Mouse (Mus musculus) heart, postnatal 0 days (tissue): Measurements from ENCODE around the gene Sult5a1. TPM values are rescaled to one million over a fixed set of nuclear protein-coding genes. Genes with fewer than 3 reads are reported as not detected.
A peak's percentile ranks its signal among the peaks of the same experiment; 100 is the strongest.
"Not testable (repeated sequence)": the region's sequence is repeated elsewhere in the genome, so short reads cannot be mapped to it uniquely, and the experiment has no call there.

Experiments used
- ATAC-seq: fragments of 200-750 bp; cut with Nextera tagmentation; 2 replicates; pipeline ENCODE4 v1.8.0; 2017; ENCODE audit warnings: low read depth, moderate number of reproducible peaks, moderate library complexity; ENCODE audit not compliant: insufficient read depth
- DNase-seq: peaks from one replicate; pipeline ENCODE4 v3.0.0-alpha.2; 2016; ENCODE audit warnings: low spot score
- H3K27ac ChIP-seq: fragments of 300-500 bp; sonication (generic); 2 replicates; pipeline ENCODE4 v1.5.1; 2014; ENCODE audit warnings: low read depth, mild to moderate bottlenecking
- H3K27me3 ChIP-seq: fragments of 300-500 bp; sonication (generic); 2 replicates; pipeline ENCODE4 v1.6.1; 2014; ENCODE audit warnings: low read length, mixed read lengths; ENCODE audit not compliant: control insufficient read depth, insufficient read depth
- H3K36me3 ChIP-seq: fragments of 300-500 bp; sonication (generic); replicated peaks from 2 replicates; pipeline ENCODE4 v1.6.1; 2014; ENCODE audit warnings: low read length, mixed read lengths; ENCODE audit not compliant: control insufficient read depth, insufficient read depth
- H3K4me1 ChIP-seq: fragments of 300-500 bp; sonication (generic); 2 replicates; pipeline ENCODE4 v1.6.1; 2014; ENCODE audit warnings: antibody characterized with exemption; ENCODE audit not compliant: control insufficient read depth, insufficient read depth
- H3K4me2 ChIP-seq: fragments of 300-500 bp; sonication (generic); 2 replicates; pipeline ENCODE4 v1.6.1; 2014; ENCODE audit warnings: low read depth, mild to moderate bottlenecking, low read length, moderate library complexity
- H3K4me3 ChIP-seq: fragments of 300-500 bp; sonication (generic); 2 replicates; pipeline ENCODE4 v1.5.1; 2014; ENCODE audit warnings: low read depth, low read length
- H3K9ac ChIP-seq: fragments of 300-500 bp; sonication (generic); replicated peaks from 2 replicates; pipeline ENCODE4 v1.6.1; 2014; ENCODE audit warnings: low read depth, low read length, mixed read lengths
- H3K9me3 ChIP-seq: fragments of 300-500 bp; sonication (generic); replicated peaks from 2 replicates; pipeline ENCODE4 v1.6.1; 2016; ENCODE audit warnings: low read length; ENCODE audit not compliant: control insufficient read depth
- CTCF ChIP-seq: IDR thresholded peaks from 2 replicates; pipeline ENCODE4 v1.5.1; 2016; ENCODE audit warnings: antibody characterized with exemption, control low read depth, low read depth
- EP300 ChIP-seq: IDR thresholded peaks from 2 replicates; pipeline ENCODE4 v1.6.1; 2016; ENCODE audit warnings: antibody characterized with exemption, low read depth
- WGBS: fragments of 180-500 bp; shearing (Covaris S2); extraction: QIAGEN DNeasy Blood & Tissue Kit; methylation state at CpG from one replicate; pipeline ENCODE4 v1.1.7; 2014; 5-methylcytosine and 5-hydroxymethylcytosine counted together
- polyA plus RNA-seq: library from polyadenylated mRNA; unstranded; fragments of >200 nt; fragmentation: Nextera tagmentation; extraction: Ambion mirVana; gene quantifications from 2 replicates; pipeline ENCODE4 v1.2.1, GENCODE M21; 2015
- total RNA-seq: library from RNA; depleted of rRNA; stranded (reverse); fragments of >200 nt; gene quantifications from 2 replicates; pipeline ENCODE4 v1.2.3, GENCODE M21; 2014; ENCODE audit warnings: low replicate concordance; rRNA removed

The Sult5a1 gene
- total RNA-seq (1.4 and 3.4 TPM in 2 replicates), polyA plus RNA-seq (1.6 and 2.0 TPM in 2 replicates)

DNA sequence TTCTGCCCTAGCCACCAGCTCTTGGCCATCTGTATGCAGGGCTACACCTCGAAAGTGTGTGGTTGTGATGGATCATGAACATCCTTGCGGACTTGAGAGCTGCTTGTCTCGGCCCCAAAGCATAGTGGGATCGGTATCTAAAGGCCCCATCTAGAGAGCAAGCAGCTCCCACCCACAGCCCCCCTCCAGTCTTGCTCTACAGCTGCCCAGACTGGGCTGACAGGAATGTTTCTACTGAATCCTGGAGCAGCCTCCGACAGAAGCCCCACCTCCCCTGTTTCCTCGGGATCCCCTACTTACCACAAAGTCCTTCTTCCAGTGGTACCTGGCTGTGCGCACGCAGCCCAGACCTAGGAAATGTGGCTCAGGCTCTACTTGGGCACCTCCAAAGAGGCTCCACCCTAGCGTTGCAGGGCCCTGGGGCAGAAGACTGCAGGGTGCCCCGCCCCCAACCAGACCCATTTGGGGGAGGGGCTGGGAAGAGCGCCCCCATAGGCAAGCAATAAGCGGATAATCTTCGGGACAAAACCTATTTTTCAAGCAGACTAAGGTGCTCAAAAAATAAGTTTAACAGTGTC, at the start of gene Sult5a1:
Sult5a1 (minus strand) TSS at position 428 of the 578 bp plus-strand sequence.
- no peaks in the 10 kb centered on the region for H3K9me3 ChIP-seq
- no peak within 1 kb of the TSS for H3K27ac ChIP-seq
- 40% methylated on average over 13 of the region's 13 CpGs for WGBS
- ATAC-seq (no peak), DNase-seq (no peak)
- peak within 1 kb of the TSS; percentile 40 for H3K4me2 ChIP-seq
- no peaks in the 10 kb centered on the region for H3K36me3 ChIP-seq
- peaks cover 23% of the 10 kb centered on the region for H3K4me1 ChIP-seq
- H3K4me3 ChIP-seq, result no peak within 1 kb of the TSS
- TF ChIP-seq CTCF (no peak), EP300 (no peak)
- H3K27me3 ChIP-seq, result no peaks in the 10 kb centered on the region
- H3K9ac ChIP-seq, result no peak within 1 kb of the TSS

DNA sequence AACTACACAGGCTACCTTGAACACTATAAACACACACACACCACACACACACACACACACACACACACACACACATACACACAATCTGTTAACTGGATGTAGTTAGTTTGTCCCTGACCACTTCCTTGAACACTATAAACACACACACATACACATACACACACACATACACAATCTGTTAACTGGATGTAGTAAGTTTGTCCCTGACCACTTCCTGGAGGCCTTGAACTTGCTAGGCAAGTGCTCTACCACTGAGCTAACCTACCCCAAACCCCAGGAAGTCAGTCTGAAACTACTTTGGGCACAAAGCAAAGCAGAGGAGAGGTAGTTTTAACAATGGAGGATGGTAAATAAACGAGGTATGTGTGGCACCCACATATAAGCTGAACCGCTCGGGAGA, 45.5 kb upstream of the Sult5a1 start:
- DNase-seq, result no peak
- H3K27ac ChIP-seq, result no peak overlapping the region
- 85% methylated on average over 3 of the region's 3 CpGs for WGBS
- no peak for ATAC-seq
- no peak for TF ChIP-seq EP300
- no peak for TF ChIP-seq CTCF
- peaks cover 29% of the 10 kb centered on the region for H3K36me3 ChIP-seq
- no peaks in the 10 kb centered on the region for H3K9me3 ChIP-seq
- no peak overlapping the region for H3K4me2 ChIP-seq
- H3K4me1 ChIP-seq, result no peaks in the 10 kb centered on the region
- 0 out of 2 replicates have a peak, but pooled peaks cover 4% of the 10 kb centered on the region for H3K27me3 ChIP-seq
- H3K9ac ChIP-seq, result no peak overlapping the region
- no peak overlapping the region for H3K4me3 ChIP-seq

DNA sequence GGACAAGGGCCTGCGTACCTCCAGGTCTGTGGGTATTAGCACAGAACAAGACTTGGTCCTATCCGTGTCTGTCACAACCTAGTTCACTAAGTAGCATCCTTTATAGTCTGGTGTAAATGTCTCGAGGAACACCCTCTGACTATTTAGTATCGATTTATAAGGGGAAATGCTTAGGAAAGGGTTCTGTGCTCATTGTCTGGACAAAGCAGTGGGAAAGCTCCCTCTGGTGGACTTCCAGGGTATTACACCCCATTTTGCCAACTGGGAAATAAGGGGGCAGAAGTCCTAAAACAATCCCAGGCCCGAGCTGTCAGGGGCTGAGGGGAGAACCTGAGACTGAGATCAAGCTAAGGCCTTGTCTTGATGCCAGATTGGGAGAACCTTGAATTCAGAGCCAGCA, 44.2 kb upstream of the Sult5a1 start:
- no peaks in the 10 kb centered on the region for H3K4me1 ChIP-seq
- H3K4me2 ChIP-seq, result no peak overlapping the region
- H3K27ac ChIP-seq, result no peak overlapping the region
- H3K9ac ChIP-seq, result no peak overlapping the region
- whole genome bisulfite sequencing, result 25% methylated on average over 5 of the region's 5 CpGs
- H3K4me3 ChIP-seq, result no peak overlapping the region
- TF ChIP-seq CTCF (peak; percentile 91), EP300 (no peak)
- no peak for ATAC-seq
- 0 out of 2 replicates have a peak, but pooled peaks cover 4% of the 10 kb centered on the region for H3K27me3 ChIP-seq
- H3K36me3 ChIP-seq, result peaks cover 16% of the 10 kb centered on the region
- no peaks in the 10 kb centered on the region for H3K9me3 ChIP-seq
- peak; percentile 45 for DNase-seq

DNA sequence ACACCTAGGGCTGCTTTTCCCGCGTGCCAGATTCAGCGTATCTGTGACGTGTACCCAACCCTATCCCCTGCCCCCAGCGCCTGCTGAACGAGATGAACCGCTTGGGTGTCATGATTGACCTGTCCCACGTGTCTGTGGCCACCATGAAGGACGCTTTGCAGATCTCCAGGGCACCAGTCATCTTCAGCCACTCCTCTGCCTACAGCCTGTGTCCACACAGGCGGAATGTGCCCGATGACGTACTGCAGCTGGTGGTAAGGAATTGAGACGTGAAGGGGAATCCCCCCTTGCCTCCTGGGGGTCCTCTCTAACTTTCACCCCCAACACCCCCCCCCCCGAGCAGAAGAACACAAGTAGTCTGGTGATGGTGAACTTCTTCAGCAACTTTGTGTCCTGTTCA, 41.7 kb upstream of the Sult5a1 start:
- Histone ChIP-seq H3K36me3 (no peaks in the 10 kb centered on the region), H3K9me3 (no peaks in the 10 kb centered on the region), H3K27me3 (0 out of 2 replicates have a peak, but pooled peaks cover 4% of the 10 kb centered on the region), H3K4me1 (no peaks in the 10 kb centered on the region), H3K4me2 (no peak overlapping the region), H3K4me3 (no peak overlapping the region), H3K9ac (no peak overlapping the region), H3K27ac (no peak overlapping the region)
- DNase-seq (no peak), ATAC-seq (no peak)
- TF ChIP-seq CTCF (no peak), EP300 (no peak)
- 51% methylated on average over 14 of the region's 14 CpGs for WGBS

GRCm38 (mm10) chr8:123197016-123197415, 38.9 kb upstream of the Sult5a1 start:
- 72% methylated on average over 5 of the region's 5 CpGs for WGBS
- H3K27ac ChIP-seq, H3K4me2 ChIP-seq, ATAC-seq, H3K36me3 ChIP-seq, DNase-seq, H3K9me3 ChIP-seq, H3K9ac ChIP-seq, H3K4me3 ChIP-seq, H3K4me1 ChIP-seq, H3K27me3 ChIP-seq: not testable (repeated sequence)

DNA sequence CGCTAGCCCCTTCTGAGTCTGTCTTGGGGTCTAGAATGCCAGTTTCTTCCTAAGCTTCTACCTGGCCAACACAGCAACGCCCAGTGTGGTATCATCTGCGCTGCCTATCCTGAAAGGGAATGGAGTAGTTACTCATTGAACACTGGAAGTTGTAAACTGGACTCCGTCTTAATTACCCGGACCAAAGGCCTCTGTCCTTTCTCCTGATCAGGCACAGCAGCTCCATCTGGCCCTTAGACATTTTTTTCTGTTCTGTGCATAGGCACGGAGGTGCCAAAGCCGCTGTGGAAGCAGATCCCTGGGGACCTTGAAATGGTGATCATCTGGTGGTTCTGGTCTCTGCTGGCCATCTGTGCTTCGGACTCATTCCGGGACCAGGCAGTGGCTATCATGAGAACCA, 35.7 kb upstream of the Sult5a1 start:
- no peaks in the 10 kb centered on the region for H3K9me3 ChIP-seq
- no peaks in the 10 kb centered on the region for H3K27me3 ChIP-seq
- H3K9ac ChIP-seq, result no peak overlapping the region
- DNase-seq (no peak), ATAC-seq (no peak)
- H3K4me3 ChIP-seq, result no peak overlapping the region
- no peaks in the 10 kb centered on the region for H3K4me1 ChIP-seq
- no peak overlapping the region for H3K27ac ChIP-seq
- H3K4me2 ChIP-seq, result no peak overlapping the region
- H3K36me3 ChIP-seq, result no peaks in the 10 kb centered on the region
- no peak for TF ChIP-seq EP300
- TF ChIP-seq CTCF, result no peak
- WGBS, result 86% methylated on average over 9 of the region's 9 CpGs
